Mouse (Mus musculus) limb, embryonic 15.5 days (tissue): ENCODE results near the gene Fam209. TPM values are rescaled to one million over a fixed set of nuclear protein-coding genes. Genes with fewer than 3 reads are reported as not detected.

Source experiments
- ATAC-seq: fragments of 200-750 bp; cut with Nextera tagmentation; 2 replicates; pipeline ENCODE4 v1.8.0; 2017; ENCODE audit warnings: low read depth, moderate TSS enrichment; ENCODE audit not compliant: insufficient number of reproducible peaks, low FRiP score, low TSS enrichment
- H3K27ac ChIP-seq: fragments of 300-500 bp; sonication (generic); 2 replicates; pipeline ENCODE4 v1.5.1; 2015; ENCODE audit warnings: moderate library complexity, mild to moderate bottlenecking, inconsistent platforms
- H3K27me3 ChIP-seq: fragments of 300-500 bp; sonication (generic); 2 replicates; pipeline ENCODE4 v1.6.1; 2015; ENCODE audit warnings: inconsistent platforms
- H3K36me3 ChIP-seq: fragments of 300-500 bp; sonication (generic); 2 replicates; pipeline ENCODE4 v1.6.1; 2015; ENCODE audit warnings: inconsistent platforms
- H3K4me1 ChIP-seq: fragments of 300-500 bp; sonication (generic); 2 replicates; pipeline ENCODE4 v1.6.1; 2015; ENCODE audit warnings: inconsistent platforms
- H3K4me2 ChIP-seq: fragments of 300-500 bp; sonication (generic); 2 replicates; pipeline ENCODE4 v1.6.1; 2015; ENCODE audit warnings: mild to moderate bottlenecking, inconsistent platforms
- H3K4me3 ChIP-seq: fragments of 300-500 bp; sonication (generic); 2 replicates; pipeline ENCODE4 v1.5.1; 2015; ENCODE audit warnings: mild to moderate bottlenecking, inconsistent platforms
- H3K9ac ChIP-seq: fragments of 300-500 bp; sonication (generic); 2 replicates; pipeline ENCODE4 v1.6.1; 2015; ENCODE audit warnings: inconsistent platforms
- H3K9me3 ChIP-seq: fragments of 300-500 bp; sonication (generic); 2 replicates; pipeline ENCODE4 v1.6.1; 2016; ENCODE audit warnings: inconsistent platforms
- WGBS: fragments of 180-500 bp; shearing (Covaris S2); methylation state at CpG from one replicate; pipeline ENCODE4 v1.1.7; 2015; 5-methylcytosine and 5-hydroxymethylcytosine counted together
- polyA plus RNA-seq: library from polyadenylated mRNA; unstranded; fragments of >200 nt; fragmentation: Nextera tagmentation; extraction: Ambion mirVana; gene quantifications from 2 replicates; pipeline ENCODE4 v1.2.1, GENCODE M21; 2015

The Fam209 gene
- polyA plus RNA-seq, 1 experiment from 2014 or later: 0.22 TPM

GRCm38 (mm10) chr2:172510899-172511298 lies 38.6 kb downstream of the Fam209 start:
- 53% methylated on average over 3 of the region's 3 CpGs for WGBS
- H3K36me3 ChIP-seq: no peaks in the 10 kb centered on the region
- no peak overlapping the region for H3K27ac ChIP-seq
- H3K4me1 ChIP-seq: no peaks in the 10 kb centered on the region
- H3K4me2 ChIP-seq: no peak overlapping the region
- no peaks in the 10 kb centered on the region for H3K27me3 ChIP-seq
- no peak for ATAC-seq
- no peak overlapping the region for H3K9ac ChIP-seq
- H3K4me3 ChIP-seq: no peak overlapping the region
- no peaks in the 10 kb centered on the region for H3K9me3 ChIP-seq

- no peak for ATAC-seq
- WGBS: 25% methylated on average over 11 of the region's 11 CpGs
- no peaks in the 10 kb centered on the region for H3K27me3 ChIP-seq
Measured at GRCm38 (mm10) chr2:172516407-172516992, 44.2 kb downstream of the Fam209 start.

GRCm38 (mm10) chr2:172520616-172521371 lies 48.5 kb downstream of the Fam209 start:
- no peak overlapping the region for H3K4me2 ChIP-seq
- 90% methylated on average over 9 of the region's 9 CpGs for WGBS
- ATAC-seq: no peak

More at GRCm38 (mm10) chr2:172516407-172516992, 44.2 kb downstream of the Fam209 start:
- Histone ChIP-seq H3K4me2 (no peak overlapping the region), H3K27ac (no peak overlapping the region), H3K4me1 (no peaks in the 10 kb centered on the region), H3K36me3 (no peaks in the 10 kb centered on the region), H3K4me3 (no peak overlapping the region), H3K9ac (no peak overlapping the region), H3K9me3 (no peaks in the 10 kb centered on the region)

GRCm38 (mm10) chr2:172522528-172522927 lies 50.2 kb downstream of the Fam209 start:
- no peak overlapping the region for H3K9ac ChIP-seq
- no peak overlapping the region for H3K27ac ChIP-seq
- H3K4me2 ChIP-seq: no peak overlapping the region
- no peaks in the 10 kb centered on the region for H3K4me1 ChIP-seq
- WGBS: 60% methylated on average over 12 of the region's 12 CpGs
- no peaks in the 10 kb centered on the region for H3K9me3 ChIP-seq
- ATAC-seq: no peak
- H3K4me3 ChIP-seq: no peak overlapping the region
- H3K36me3 ChIP-seq: no peaks in the 10 kb centered on the region
- no peaks in the 10 kb centered on the region for H3K27me3 ChIP-seq

More at GRCm38 (mm10) chr2:172520616-172521371, 48.5 kb downstream of the Fam209 start:
- Histone ChIP-seq H3K4me3 (no peak overlapping the region), H3K4me1 (no peaks in the 10 kb centered on the region), H3K9ac (no peak overlapping the region), H3K27ac (no peak overlapping the region), H3K36me3 (no peaks in the 10 kb centered on the region), H3K27me3 (no peaks in the 10 kb centered on the region), H3K9me3 (no peaks in the 10 kb centered on the region)

Other genes starting within 250 kb of the Fam209 start
- gene Mc3r, start 224.0 kb upstream of the Fam209 start, polyA plus RNA-seq: not detected in 2 replicates
- 15.1 and 16.8 TPM in 2 replicates for gene Fam210b, start 127.0 kb upstream of the Fam209 start, polyA plus RNA-seq
- gene Aurka, start 102.0 kb upstream of the Fam209 start, polyA plus RNA-seq: 73.6 and 76.8 TPM in 2 replicates
- gene Cstf1, start 101.8 kb upstream of the Fam209 start, polyA plus RNA-seq: 32.9 and 33.0 TPM in 2 replicates
- 0.33 and 0.46 TPM in 2 replicates for gene Cass4, start 78.7 kb upstream of the Fam209 start, polyA plus RNA-seq
- gene Rtf2, start 32.0 kb upstream of the Fam209 start, polyA plus RNA-seq: 74.7 and 79.9 TPM in 2 replicates
- gene Gcnt7, start 13.9 kb upstream of the Fam209 start, polyA plus RNA-seq: 1.5 and 1.7 TPM in 2 replicates
- gene Tfap2c, start 77.1 kb downstream of the Fam209 start, polyA plus RNA-seq: 20.1 and 20.4 TPM in 2 replicates